Mouse (Mus musculus): ENCODE measurements around the gene H2-Oa. TPM values are rescaled to one million over a fixed set of nuclear protein-coding genes. Genes with fewer than 3 reads are reported as not detected.

Gene H2-Oa
- polyA plus RNA-seq, 1 experiment = 0.07 TPM

- DNase-seq (ENCODE audit: low read depth) = no peak
- TF ChIP-seq POLR2A (IDR thresholded peaks at IDR 0.05; ENCODE audit: borderline replicate concordance, extremely low read depth, insufficient read depth, insufficient read length, poor library complexity, severe bottlenecking) (no peak), CTCF (IDR thresholded peaks at IDR 0.05; ENCODE audit: borderline replicate concordance, extremely low read depth, insufficient read depth, insufficient read length) (no peak)
Measured at GRCm38 (mm10) chr17:34102831-34103230, 10.7 kb downstream of the H2-Oa start.

- TF ChIP-seq CTCF (IDR thresholded peaks at IDR 0.05; ENCODE audit: borderline replicate concordance, extremely low read depth, insufficient read depth, insufficient read length) = no peak
- TF ChIP-seq POLR2A (IDR thresholded peaks at IDR 0.05; ENCODE audit: borderline replicate concordance, extremely low read depth, insufficient read depth, insufficient read length, poor library complexity, severe bottlenecking) = no peak
- no peak for DNase-seq (ENCODE audit: low read depth)
Measured at GRCm38 (mm10) chr17:34104804-34105203, 12.7 kb downstream of the H2-Oa start.

- DNase-seq (ENCODE audit: low read depth) = no peak
- no peak for TF ChIP-seq POLR2A (IDR thresholded peaks at IDR 0.05; ENCODE audit: borderline replicate concordance, extremely low read depth, insufficient read depth, insufficient read length, poor library complexity, severe bottlenecking)
- TF ChIP-seq CTCF (IDR thresholded peaks at IDR 0.05; ENCODE audit: borderline replicate concordance, extremely low read depth, insufficient read depth, insufficient read length) = no peak
Measured at GRCm38 (mm10) chr17:34106555-34106954, 14.4 kb downstream of the H2-Oa start.

GRCm38 (mm10) chr17:34107109-34107867, 15.1 kb downstream of the H2-Oa start:
- TF ChIP-seq POLR2A (IDR thresholded peaks at IDR 0.05; ENCODE audit: borderline replicate concordance, extremely low read depth, insufficient read depth, insufficient read length, poor library complexity, severe bottlenecking) (no peak), CTCF (IDR thresholded peaks at IDR 0.05; ENCODE audit: borderline replicate concordance, extremely low read depth, insufficient read depth, insufficient read length) (no peak)
- peak; percentile 43 for DNase-seq (ENCODE audit: low read depth)

- no peak for DNase-seq (ENCODE audit: low read depth)
- no peak for TF ChIP-seq CTCF (IDR thresholded peaks at IDR 0.05; ENCODE audit: borderline replicate concordance, extremely low read depth, insufficient read depth, insufficient read length)
Measured at GRCm38 (mm10) chr17:34108460-34108859, 16.3 kb downstream of the H2-Oa start.

- peak; percentile 40; the same call in 1 of the 2 replicates for TF ChIP-seq CTCF (IDR thresholded peaks at IDR 0.05; ENCODE audit: borderline replicate concordance, extremely low read depth, insufficient read depth, insufficient read length)
- TF ChIP-seq POLR2A (IDR thresholded peaks at IDR 0.05; ENCODE audit: borderline replicate concordance, extremely low read depth, insufficient read depth, insufficient read length, poor library complexity, severe bottlenecking) = no peak
- peak; percentile 63 for DNase-seq (ENCODE audit: low read depth)
Measured at GRCm38 (mm10) chr17:34109038-34109805, 17.1 kb downstream of the H2-Oa start.

GRCm38 (mm10) chr17:34109806-34110195, 17.7 kb downstream of the H2-Oa start:
- peak; percentile 57 for DNase-seq (ENCODE audit: low read depth)
- TF ChIP-seq CTCF (IDR thresholded peaks at IDR 0.05; ENCODE audit: borderline replicate concordance, extremely low read depth, insufficient read depth, insufficient read length) (no peak), POLR2A (IDR thresholded peaks at IDR 0.05; ENCODE audit: borderline replicate concordance, extremely low read depth, insufficient read depth, insufficient read length, poor library complexity, severe bottlenecking) (no peak)

- TF ChIP-seq POLR2A (IDR thresholded peaks at IDR 0.05; ENCODE audit: borderline replicate concordance, extremely low read depth, insufficient read depth, insufficient read length, poor library complexity, severe bottlenecking) = no peak
- TF ChIP-seq CTCF (IDR thresholded peaks at IDR 0.05; ENCODE audit: borderline replicate concordance, extremely low read depth, insufficient read depth, insufficient read length) = no peak
- DNase-seq (ENCODE audit: low read depth) = no peak
Measured at GRCm38 (mm10) chr17:34110309-34110708, 18.2 kb downstream of the H2-Oa start.

- DNase-seq (ENCODE audit: low read depth) = no peak
- TF ChIP-seq POLR2A (IDR thresholded peaks at IDR 0.05; ENCODE audit: borderline replicate concordance, extremely low read depth, insufficient read depth, insufficient read length, poor library complexity, severe bottlenecking) = no peak
- TF ChIP-seq CTCF (IDR thresholded peaks at IDR 0.05; ENCODE audit: borderline replicate concordance, extremely low read depth, insufficient read depth, insufficient read length) = no peak
Measured at GRCm38 (mm10) chr17:34114114-34114513, 22.0 kb downstream of the H2-Oa start.

GRCm38 (mm10) chr17:34116736-34117370, 24.7 kb downstream of the H2-Oa start:
- no peak for TF ChIP-seq POLR2A (IDR thresholded peaks at IDR 0.05; ENCODE audit: borderline replicate concordance, extremely low read depth, insufficient read depth, insufficient read length, poor library complexity, severe bottlenecking)
- TF ChIP-seq CTCF (IDR thresholded peaks at IDR 0.05; ENCODE audit: borderline replicate concordance, extremely low read depth, insufficient read depth, insufficient read length) = no peak
- no peak for DNase-seq (ENCODE audit: low read depth)

GRCm38 (mm10) chr17:34117421-34118112, 25.4 kb downstream of the H2-Oa start:
- peak; percentile 41 for DNase-seq (ENCODE audit: low read depth)
- TF ChIP-seq POLR2A (IDR thresholded peaks at IDR 0.05; ENCODE audit: borderline replicate concordance, extremely low read depth, insufficient read depth, insufficient read length, poor library complexity, severe bottlenecking) = no peak
- no peak for TF ChIP-seq CTCF (IDR thresholded peaks at IDR 0.05; ENCODE audit: borderline replicate concordance, extremely low read depth, insufficient read depth, insufficient read length)
